Mouse (Mus musculus) embryo, embryonic 11.5 days (tissue): ENCODE measurements around the gene Ezr.
"Not testable (repeated sequence)": the region's sequence is repeated elsewhere in the genome, so short reads cannot be mapped to it uniquely, and the experiment has no call there.

Source experiments
- DNase-seq: peaks from one replicate; pipeline ENCODE4 v3.0.0-alpha.2; 2012; ENCODE audit warnings: low read depth, low spot score

Gene Ezr

DNA sequence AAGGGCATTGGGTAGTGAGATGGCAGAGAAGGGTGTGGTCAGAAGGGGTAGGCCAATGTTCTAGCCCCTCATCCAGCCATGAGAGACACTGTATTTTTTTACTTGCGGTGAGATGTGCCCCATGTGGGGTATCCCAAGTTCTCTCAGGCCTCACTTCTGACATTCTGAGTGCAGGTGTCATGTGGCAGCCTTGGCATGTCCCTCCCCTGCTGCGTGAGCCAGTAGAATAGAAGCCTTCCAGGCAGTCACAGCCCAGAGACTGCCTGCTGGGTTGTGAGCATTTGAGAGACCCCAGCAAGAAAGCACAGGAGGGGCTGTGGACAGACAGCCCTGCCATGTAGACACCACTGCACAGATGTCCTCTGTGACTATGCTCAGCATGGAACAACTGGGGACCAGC lies 74.4 kb downstream of the Ezr start:
- DNase-seq: not testable (repeated sequence)

DNA sequence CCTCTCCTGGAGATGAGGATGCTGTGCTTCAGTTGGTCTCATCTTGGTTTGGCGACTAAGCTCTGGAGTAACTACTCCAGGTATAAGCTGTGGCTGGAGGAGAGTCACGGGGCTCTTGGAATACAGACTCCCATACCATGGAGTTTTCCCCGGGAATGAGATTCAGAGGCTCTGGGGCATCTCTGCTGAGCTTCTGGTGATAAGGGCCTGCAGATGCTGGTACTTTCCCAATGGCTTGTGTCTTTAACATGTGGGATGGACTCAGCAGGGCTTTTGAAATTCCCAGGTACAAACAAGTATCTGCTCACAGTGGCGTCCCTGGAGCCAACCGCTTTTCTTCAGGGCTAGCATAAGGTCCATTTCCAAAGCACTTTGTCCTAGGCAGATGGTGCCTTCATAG lies 75.2 kb downstream of the Ezr start:
- not testable (repeated sequence) for DNase-seq

DNA sequence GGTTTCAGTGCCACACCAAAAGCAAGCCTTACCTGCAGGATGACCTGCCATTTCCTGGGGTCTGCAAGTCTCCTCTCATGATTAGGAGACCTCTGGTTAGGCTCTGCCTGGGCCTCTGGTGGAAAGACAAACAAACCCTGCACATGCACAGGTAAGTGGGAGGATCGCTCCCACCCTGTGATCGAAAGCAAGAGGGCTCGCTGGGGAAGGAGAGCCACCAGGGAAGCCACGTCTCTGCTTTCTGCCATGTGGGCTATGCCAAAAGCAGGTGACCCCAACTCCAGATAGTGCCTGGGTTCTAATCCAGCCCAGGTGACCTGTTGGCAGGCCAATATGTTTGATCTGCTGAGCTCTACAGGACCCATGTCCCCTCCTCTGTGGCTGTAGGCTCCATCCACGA lies 76.1 kb downstream of the Ezr start:
- DNase-seq: not testable (repeated sequence)

DNA sequence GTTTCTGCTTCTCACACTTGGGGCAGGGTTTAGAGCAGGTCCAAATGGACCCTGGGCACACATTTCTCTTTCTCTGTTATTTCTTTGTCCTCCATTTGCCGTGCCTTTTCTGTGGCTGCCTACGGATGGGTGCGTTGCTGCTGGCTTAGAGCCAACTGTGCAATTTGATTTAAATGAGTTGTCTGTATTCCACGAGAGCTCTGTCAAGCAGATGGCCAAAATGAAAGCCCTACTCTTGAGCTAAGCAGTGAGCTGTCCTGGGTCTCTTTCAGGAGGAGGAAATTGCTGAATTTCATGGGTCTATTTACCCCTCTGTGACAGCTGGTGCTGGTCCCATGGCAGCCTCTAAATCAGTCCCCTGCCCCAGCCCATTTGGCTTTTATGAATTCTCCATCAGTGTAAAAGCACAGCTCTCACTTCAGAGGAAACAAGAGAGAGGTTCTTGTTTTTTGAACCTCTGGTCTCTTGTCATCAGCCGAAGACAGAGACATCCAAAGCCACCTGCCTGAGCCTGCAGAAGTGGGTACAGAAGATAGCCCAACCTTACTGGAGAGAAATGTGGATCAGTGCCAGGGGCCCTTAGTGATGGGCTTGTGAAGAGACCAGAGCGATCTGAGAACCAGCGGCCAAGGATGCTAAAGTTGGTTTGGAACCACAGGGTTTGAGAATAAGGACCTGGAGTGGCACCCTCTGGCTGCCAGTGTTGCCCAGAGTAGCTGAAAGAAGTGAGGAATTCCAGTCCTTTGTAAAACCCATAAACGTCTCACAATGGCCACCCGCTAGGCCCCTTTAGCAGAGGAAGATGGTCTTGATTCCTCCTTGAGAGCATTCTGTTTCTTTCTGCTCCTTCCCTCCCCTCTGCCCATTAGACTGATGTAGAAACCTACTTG lies 79.0 kb downstream of the Ezr start:
- not testable (repeated sequence) for DNase-seq

DNA sequence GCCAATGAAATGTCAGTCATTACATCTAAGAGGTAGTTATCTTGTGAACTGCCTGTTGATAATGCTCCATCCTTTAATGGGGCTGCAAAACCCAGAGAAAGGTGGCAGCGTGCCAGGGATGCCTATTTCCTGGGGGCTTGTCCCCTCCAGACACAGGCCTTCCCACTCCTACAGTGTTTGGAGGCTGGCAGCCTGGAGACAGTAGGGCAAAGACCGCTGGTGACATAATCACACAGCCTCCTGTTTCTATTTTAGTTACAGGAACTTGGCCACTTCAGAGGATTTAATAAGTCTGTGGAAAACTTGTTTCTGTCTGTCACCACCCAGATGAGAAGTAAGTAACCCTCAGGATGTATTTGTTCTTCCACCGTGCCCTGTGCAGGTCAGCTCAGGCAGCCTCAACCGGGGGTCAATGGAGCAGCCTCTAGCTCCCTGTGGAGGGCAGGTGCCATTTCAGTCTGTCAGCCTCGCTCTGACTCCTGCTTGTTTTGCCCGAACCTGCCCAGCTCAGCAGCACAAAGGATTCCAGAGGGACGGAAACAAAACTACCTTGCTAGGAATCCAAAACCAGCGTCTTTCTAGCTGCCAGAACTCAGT lies 79.9 kb downstream of the Ezr start:
- not testable (repeated sequence) for DNase-seq

DNA sequence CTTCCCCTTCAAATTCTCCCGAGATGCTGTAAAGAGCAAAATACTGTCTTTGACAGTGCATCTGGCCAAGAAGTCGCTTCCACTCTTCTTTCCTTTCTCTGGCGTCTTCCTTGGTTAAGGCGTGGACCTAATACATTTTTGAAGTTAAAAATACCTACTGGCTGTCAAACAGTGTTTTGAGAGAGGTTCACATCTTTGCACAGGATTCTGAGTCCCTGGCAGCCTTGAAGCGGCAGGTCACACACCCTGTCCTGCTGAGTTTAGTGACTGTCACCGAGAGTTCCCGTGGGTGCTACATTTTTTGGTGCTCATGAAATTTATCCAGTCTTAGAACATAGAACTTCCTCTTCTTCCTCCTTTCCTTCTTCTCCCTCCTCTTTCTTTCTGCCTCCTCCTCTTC lies 82.5 kb downstream of the Ezr start:
- DNase-seq: not testable (repeated sequence)

DNA sequence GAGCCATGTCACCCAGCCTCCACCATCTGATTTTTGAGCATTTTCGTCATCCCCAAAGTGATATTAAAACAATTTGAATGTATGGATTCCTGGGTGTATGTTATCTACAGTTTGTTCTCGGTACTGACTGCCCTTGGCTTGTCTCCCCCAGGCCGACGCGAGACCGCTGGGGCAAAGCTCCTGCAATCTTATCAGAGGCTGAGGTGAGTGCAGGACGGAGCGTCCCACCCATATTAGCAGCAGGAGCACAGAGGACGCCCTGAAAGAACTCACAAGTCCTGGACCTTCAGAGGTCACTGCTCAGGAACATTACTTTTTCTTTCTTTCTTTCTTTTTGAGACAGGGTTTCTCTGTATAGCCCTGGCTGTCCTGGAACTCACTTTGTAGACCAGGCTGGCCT lies 83.1 kb downstream of the Ezr start:
- not testable (repeated sequence) for DNase-seq

DNA sequence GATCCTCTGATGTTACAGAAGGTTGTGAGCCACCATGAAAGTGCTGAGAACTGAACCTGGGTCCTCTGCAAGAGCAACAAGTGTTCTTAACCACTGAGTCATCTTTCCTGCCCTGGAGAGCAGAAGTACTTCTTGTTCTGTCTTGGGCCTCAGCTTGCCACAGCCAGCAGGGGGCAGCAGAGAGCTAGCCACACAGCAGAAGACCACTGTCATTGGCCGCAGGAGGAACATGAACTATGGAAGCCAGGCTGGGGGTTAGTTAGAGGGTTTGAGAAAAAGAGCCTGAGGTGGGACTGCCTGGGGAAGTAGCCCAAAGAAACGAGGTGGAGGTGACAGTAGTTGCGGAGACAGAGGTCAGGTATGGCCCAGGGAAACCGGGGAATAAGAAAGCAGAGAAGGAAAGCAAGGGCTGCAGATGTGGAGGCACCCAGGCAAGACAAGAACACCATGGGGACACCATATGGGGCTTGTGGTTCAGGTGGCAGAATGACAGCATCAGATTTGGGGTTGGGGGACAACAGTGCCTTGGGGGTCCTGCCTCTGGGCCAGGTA lies 85.3 kb downstream of the Ezr start:
- DNase-seq: not testable (repeated sequence)

DNA sequence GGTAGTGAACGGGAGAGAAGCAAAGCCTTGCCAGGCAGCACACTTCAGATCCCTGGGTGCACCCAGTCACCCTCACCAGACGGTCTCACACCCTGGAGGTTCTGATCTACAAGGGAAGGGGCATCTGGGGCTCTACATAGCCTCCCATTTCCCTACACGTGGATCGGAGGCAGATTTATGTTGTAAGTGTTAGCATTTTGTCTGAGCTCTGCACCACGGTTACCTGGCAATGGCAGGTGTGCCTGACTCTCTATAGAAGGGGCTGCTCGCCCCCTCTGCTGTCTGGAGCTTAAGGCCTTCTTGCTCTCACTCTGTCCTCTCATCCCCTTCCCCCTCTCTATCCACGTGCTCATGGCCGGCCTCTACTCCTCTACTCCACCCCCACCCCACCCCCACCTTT lies 86.1 kb downstream of the Ezr start:
- not testable (repeated sequence) for DNase-seq

DNA sequence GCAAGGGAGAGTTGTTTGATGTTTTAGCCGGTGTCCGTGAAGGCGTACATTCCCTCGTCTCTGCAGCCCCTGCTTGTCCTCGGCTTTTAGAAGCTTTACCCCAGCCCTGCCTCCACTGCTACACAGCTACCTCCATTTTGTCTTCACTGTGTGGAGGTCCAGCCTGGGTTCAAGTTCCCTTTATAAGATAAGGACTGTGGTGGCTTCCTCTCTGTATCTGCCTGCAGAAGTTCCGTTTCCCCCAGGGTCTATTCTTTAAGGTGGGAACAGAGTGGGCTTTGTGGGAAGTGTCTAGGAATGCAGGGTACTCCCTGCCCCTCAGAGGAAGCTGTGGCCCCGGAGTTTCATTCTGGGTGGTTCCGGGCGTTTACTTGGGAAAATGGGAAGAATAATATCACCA lies 86.9 kb downstream of the Ezr start:
- DNase-seq: not testable (repeated sequence)

DNA sequence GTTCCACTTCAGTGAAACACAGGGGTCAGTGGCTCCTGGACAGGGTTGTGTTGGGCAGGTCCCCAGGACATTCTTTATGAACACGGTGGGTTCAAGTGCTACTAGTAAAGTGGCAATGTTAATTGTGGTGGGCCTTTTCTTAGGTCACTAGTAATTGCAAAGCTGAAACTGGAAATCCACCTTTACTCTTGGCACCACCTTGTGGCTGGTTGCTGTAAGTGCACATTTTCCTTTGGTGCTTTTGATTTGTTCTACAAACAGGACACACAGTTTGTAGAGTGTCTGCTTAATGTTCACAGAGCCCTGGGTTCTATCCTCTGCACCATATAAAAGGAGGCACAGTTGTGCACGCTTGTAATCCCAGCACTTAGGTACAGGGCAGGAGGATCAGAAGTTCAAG lies 91.0 kb downstream of the Ezr start:
- DNase-seq: peak; percentile 45

DNA sequence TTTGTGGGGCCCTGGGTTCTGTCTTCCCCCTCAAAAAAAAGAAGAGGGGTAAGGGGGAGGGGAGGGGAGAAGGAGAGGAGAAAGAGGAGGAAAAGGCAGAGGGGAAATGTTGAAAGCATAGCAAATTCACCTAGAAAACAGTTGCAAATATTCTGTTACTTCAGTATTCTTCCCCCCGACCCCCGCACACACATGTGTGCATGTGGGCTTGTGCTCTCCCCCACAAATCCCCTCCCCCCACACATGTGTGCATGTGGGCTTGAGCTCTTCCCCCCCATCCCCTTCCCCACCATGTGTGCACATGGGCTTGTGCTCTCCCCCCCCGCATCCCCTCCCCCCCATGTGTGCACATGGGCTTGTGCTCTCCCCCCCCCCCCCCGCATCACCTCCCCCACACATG lies 93.2 kb downstream of the Ezr start:
- not testable (repeated sequence) for DNase-seq
